Mouse (Mus musculus) naive thymus-derived CD4-positive, alpha-beta T cell, adult 2 months (primary cell): ENCODE results near the gene Tex30.
A peak's percentile ranks its signal among the peaks of the same experiment; 100 is the strongest.
"Not testable (repeated sequence)": the region's sequence is repeated elsewhere in the genome, so short reads cannot be mapped to it uniquely, and the experiment has no call there.

Experiments
- DNase-seq: peaks from one replicate; pipeline ENCODE4 v3.0.0-alpha.2; 2011; ENCODE audit warnings: low read depth

The Tex30 gene

GRCm38 (mm10) chr1:44102259-44102717 is at the start of gene Tex30:
Tex30 (minus strand) TSS chr1:44102441.
- DNase-seq, result peak; percentile 94

- peak; percentile 40 for DNase-seq
Observed at GRCm38 (mm10) chr1:44148706-44149105, 46.5 kb upstream of the Tex30 start.

GRCm38 (mm10) chr1:44147563-44148381 is 45.5 kb upstream of the Tex30 start, which contains the start of gene Ercc5:
Ercc5 (plus strand) TSS chr1:44147744.
- DNase-seq, result peak; percentile 90

- DNase-seq, result no peak
Observed at GRCm38 (mm10) chr1:44142747-44143146, 40.5 kb upstream of the Tex30 start.

- no peak for DNase-seq
Observed at GRCm38 (mm10) chr1:44140232-44140631, 38.0 kb upstream of the Tex30 start.

GRCm38 (mm10) chr1:44129929-44130581 is 27.8 kb upstream of the Tex30 start:
- DNase-seq, result no peak

GRCm38 (mm10) chr1:44125590-44125989 is 23.3 kb upstream of the Tex30 start:
- no peak for DNase-seq

GRCm38 (mm10) chr1:44122256-44122655 is 20.0 kb upstream of the Tex30 start:
- DNase-seq, result peak; percentile 75

- no peak for DNase-seq
Observed at GRCm38 (mm10) chr1:44120074-44120406, 17.8 kb upstream of the Tex30 start.

- DNase-seq, result peak; percentile 62
Observed at GRCm38 (mm10) chr1:44119201-44120073, 17.2 kb upstream of the Tex30 start.

- DNase-seq, result peak; percentile 79
Observed at GRCm38 (mm10) chr1:44118239-44119054, 16.2 kb upstream of the Tex30 start, which contains the start of the genes Kdelc1 and Bivm. Kdelc1 (minus strand) TSS chr1:44118808. Bivm (plus strand) TSS chr1:44118957.

- DNase-seq, result no peak
Observed at GRCm38 (mm10) chr1:44117571-44117970, 15.3 kb upstream of the Tex30 start.

- DNase-seq, result peak; percentile 28
Observed at GRCm38 (mm10) chr1:44102939-44103338, 698 bp upstream of the Tex30 start.

GRCm38 (mm10) chr1:44101448-44102225 is 604 bp downstream of the Tex30 start:
- peak; percentile 87 for DNase-seq

- peak; percentile 82 for DNase-seq
Observed at GRCm38 (mm10) chr1:44064625-44065024, 37.6 kb downstream of the Tex30 start.

- no peak for DNase-seq
Observed at GRCm38 (mm10) chr1:44063439-44063838, 38.8 kb downstream of the Tex30 start.

GRCm38 (mm10) chr1:44061836-44062235 is 40.4 kb downstream of the Tex30 start, which contains the start of gene Gm8251:
Gm8251 (minus strand) TSS chr1:44061936.
- no peak for DNase-seq

- no peak for DNase-seq
Observed at GRCm38 (mm10) chr1:44057805-44058204, 44.4 kb downstream of the Tex30 start.

- DNase-seq, result no peak
Observed at GRCm38 (mm10) chr1:44046556-44046955, 55.7 kb downstream of the Tex30 start.

GRCm38 (mm10) chr1:44045689-44046088 is 56.6 kb downstream of the Tex30 start:
- not testable (repeated sequence) for DNase-seq
